Mouse (Mus musculus) G1E (cell line): ENCODE results near the gene Gm17482. TPM values are rescaled to one million over a fixed set of nuclear protein-coding genes. Genes with fewer than 3 reads are reported as not detected.

ENCODE experiments used
- ATAC-seq: 2 replicates; pipeline ENCODE4 v1.8.0; 2016; ENCODE audit warnings: mild to moderate bottlenecking; ENCODE audit not compliant: insufficient number of reproducible peaks, poor library complexity, low FRiP score, severe bottlenecking; ENCODE audit errors: extremely low read depth
- DNase-seq: peaks from one replicate; pipeline ENCODE4 v3.0.0; 2012; ENCODE audit warnings: low spot score
- H3K27me3 ChIP-seq: 2 replicates; pipeline ENCODE4 v1.6.1; 2012; ENCODE audit warnings: mild to moderate bottlenecking, low read length, inconsistent platforms; ENCODE audit not compliant: insufficient read depth
- H3K36me3 ChIP-seq: replicated peaks from 2 replicates; pipeline ENCODE3; 2012; ENCODE audit warnings: mild to moderate bottlenecking, inconsistent platforms
- H3K4me1 ChIP-seq: 2 replicates; pipeline ENCODE4 v1.6.1; 2012; ENCODE audit warnings: low read depth, low read length, inconsistent platforms, mixed read lengths; ENCODE audit not compliant: insufficient read depth
- H3K4me3 ChIP-seq: 2 replicates; pipeline ENCODE4 v1.5.1; 2012; ENCODE audit warnings: low read depth, mild to moderate bottlenecking, inconsistent platforms, low read length, moderate library complexity, mixed read lengths
- H3K9me3 ChIP-seq: replicated peaks from 2 replicates; pipeline ENCODE4 v1.6.1; 2012; ENCODE audit warnings: inconsistent platforms
- CTCF ChIP-seq: IDR thresholded peaks from 2 replicates; pipeline ENCODE4 v1.5.1; 2012; ENCODE audit warnings: low read depth, low read length, inconsistent platforms, mixed read lengths
- GATA1 ChIP-seq: IDR thresholded peaks from 2 replicates; pipeline ENCODE4 v1.6.1; 2012; ENCODE audit warnings: borderline replicate concordance, low read length, inconsistent platforms, mixed read lengths
- GATA2 ChIP-seq: IDR thresholded peaks from 2 replicates; pipeline ENCODE4 v1.6.1; 2012; ENCODE audit warnings: low read depth, low read length, inconsistent platforms, borderline replicate concordance
- POLR2AphosphoS5 ChIP-seq: IDR thresholded peaks from 2 replicates; pipeline ENCODE4 v1.6.1; 2012; ENCODE audit warnings: low read depth, low read length, inconsistent platforms; ENCODE audit not compliant: insufficient replicate concordance
- TAL1 ChIP-seq: conservative IDR thresholded peaks from 2 replicates; pipeline ENCODE4 v1.6.1; 2012; ENCODE audit warnings: low read depth, low read length, inconsistent platforms, mixed read lengths
- polyA plus RNA-seq: library from polyadenylated mRNA; stranded (reverse); fragments of >175 nt; gene quantifications from 2 replicates; pipeline ENCODE4 v1.2.3, GENCODE M21; 2012
- total RNA-seq, 2 experiments: library from RNA; stranded (forward) in 1 of 2; stranded (reverse) in 1 of 2; fragments of 200-1000 nt in 1 of 2; fragments of >200 nt in 1 of 2; fragmentation: Nextera tagmentation in 1 of 2; gene quantifications; 2 replicates each; pipeline ENCODE4 v1.2.3; 2014 to 2017

Gm17482 gene
- total and polyA plus RNA-seq, 3 experiments = not detected

- H3K36me3 ChIP-seq = no peaks in the 10 kb centered on the region
- no peak for ATAC-seq
- no peaks in the 10 kb centered on the region for H3K9me3 ChIP-seq
- DNase-seq = no peak
- H3K4me3 ChIP-seq = no peak overlapping the region
- H3K4me1 ChIP-seq = no peaks in the 10 kb centered on the region
- TF ChIP-seq GATA2 = no peak
- no peak for TF ChIP-seq CTCF
- TF ChIP-seq GATA1 = no peak
- no peak for TF ChIP-seq POLR2AphosphoS5
- no peak for TF ChIP-seq TAL1
- peaks cover 7% of the 10 kb centered on the region for H3K27me3 ChIP-seq
Measured at GRCm38 (mm10) chr6:115241939-115242338, 14.8 kb downstream of the Gm17482 start.

- TF ChIP-seq TAL1 (no peak), POLR2AphosphoS5 (no peak), CTCF (no peak), GATA2 (no peak), GATA1 (no peak)
- Histone ChIP-seq H3K4me1 (no peaks in the 10 kb centered on the region), H3K36me3 (no peaks in the 10 kb centered on the region), H3K9me3 (no peaks in the 10 kb centered on the region), H3K4me3 (no peak overlapping the region), H3K27me3 (peaks cover 16% of the 10 kb centered on the region)
- no peak for ATAC-seq
- DNase-seq = no peak
Measured at GRCm38 (mm10) chr6:115244222-115244621, 17.1 kb downstream of the Gm17482 start.

- Histone ChIP-seq H3K9me3 (no peaks in the 10 kb centered on the region), H3K36me3 (no peaks in the 10 kb centered on the region), H3K4me3 (no peak overlapping the region), H3K4me1 (no peaks in the 10 kb centered on the region), H3K27me3 (peaks cover 16% of the 10 kb centered on the region)
- DNase-seq = no peak
- no peak for ATAC-seq
- TF ChIP-seq GATA1 (no peak), GATA2 (no peak), POLR2AphosphoS5 (no peak), TAL1 (no peak), CTCF (no peak)
Measured at GRCm38 (mm10) chr6:115245500-115246058, 18.4 kb downstream of the Gm17482 start.

DNA sequence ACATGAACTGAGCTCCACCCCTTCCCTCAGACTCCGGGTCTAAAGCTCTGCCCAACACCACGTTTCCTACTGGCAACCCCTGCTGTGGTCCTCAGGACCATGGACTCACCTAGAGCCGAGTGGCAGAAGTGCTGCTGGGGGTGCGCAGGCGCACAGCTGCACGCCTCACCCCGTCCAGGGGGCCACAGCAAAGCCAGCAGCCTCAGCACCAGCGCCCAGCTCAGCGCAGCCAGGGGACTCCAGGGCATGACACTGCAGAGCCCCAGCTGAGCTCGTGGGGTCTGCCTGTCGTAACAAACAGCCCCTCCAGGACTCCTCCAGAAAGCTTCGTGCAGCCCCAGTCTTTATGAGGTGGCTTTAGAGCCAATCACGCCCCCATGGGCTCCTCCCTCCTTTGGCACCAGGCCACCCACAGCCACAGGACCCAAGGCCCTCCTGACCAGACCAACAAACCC, 24.4 kb downstream of the Gm17482 start:
- H3K36me3 ChIP-seq = no peaks in the 10 kb centered on the region
- TF ChIP-seq CTCF (no peak), GATA2 (no peak), POLR2AphosphoS5 (no peak), GATA1 (no peak), TAL1 (no peak)
- no peaks in the 10 kb centered on the region for H3K4me1 ChIP-seq
- no peak overlapping the region for H3K4me3 ChIP-seq
- H3K9me3 ChIP-seq = no peaks in the 10 kb centered on the region
- DNase-seq (no peak), ATAC-seq (no peak)
- H3K27me3 ChIP-seq = peaks cover 16% of the 10 kb centered on the region

DNA sequence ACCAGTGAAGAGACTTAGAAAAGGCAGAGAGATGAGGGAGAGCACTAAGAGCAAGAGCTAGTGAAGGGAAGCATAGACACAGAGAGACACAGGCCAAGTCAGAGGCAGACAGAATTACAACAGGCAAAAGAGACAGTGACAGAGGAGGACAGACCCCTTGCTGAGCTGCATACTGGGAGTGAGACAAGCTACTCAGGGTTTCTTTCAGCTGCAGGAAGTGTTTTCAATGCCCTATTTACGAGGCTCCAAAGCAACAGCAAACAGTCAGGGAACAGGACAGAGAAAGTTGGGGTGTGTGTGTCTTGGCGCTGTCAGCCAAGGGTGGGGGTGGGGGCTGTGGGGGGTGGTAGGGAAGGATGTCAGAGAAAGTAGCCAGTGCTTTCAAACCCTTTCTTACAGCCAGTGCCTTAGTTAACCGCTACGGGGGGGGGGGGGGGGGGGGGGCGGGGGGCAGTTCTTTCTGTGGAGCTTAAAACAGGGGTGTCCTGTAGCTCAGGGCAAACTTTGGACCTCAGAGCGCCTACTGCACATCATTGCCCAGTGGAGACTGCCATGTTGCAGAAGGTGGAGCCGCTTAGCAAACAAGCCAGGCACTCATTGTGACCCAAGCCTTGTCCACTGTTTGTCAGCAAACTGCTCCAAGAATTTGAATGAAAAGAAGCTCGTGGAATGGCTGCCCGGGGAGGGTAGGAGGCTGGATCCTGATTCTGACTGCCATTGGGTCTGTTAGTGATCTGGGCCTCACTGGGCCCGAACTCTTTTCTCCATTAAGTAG, 25.1 kb downstream of the Gm17482 start, which contains the start of gene Timp4:
Timp4 (minus strand) TSS at position 107 of the 775 bp plus-strand sequence.
- Histone ChIP-seq H3K9me3 (no peaks in the 10 kb centered on the region), H3K4me1 (no peaks in the 10 kb centered on the region), H3K27me3 (peaks cover 16% of the 10 kb centered on the region), H3K4me3 (no peak within 1 kb of the TSS), H3K36me3 (no peaks in the 10 kb centered on the region)
- TF ChIP-seq GATA2 (no peak), GATA1 (no peak), TAL1 (no peak)
- ATAC-seq (no peak), DNase-seq (no peak)

DNA sequence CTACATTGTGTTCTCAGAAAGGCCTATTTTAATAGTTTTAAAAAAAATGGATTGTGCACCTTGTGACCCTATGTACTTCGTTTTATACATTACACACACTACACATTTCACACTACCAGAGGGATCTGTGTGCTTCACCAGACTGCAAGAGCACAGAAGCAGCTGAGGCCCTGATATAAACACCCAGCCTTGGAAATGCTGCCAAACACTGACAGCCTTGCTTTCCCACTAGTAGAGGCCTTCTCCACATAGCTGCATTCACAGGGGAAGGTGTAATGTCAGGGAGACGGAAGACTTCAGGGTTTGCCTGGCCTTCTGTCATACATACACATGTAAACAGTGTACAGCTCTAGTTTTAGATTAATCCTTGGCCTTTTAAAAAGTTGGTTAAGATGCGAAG, 28.0 kb downstream of the Gm17482 start:
- Histone ChIP-seq H3K36me3 (no peaks in the 10 kb centered on the region), H3K4me1 (no peaks in the 10 kb centered on the region), H3K9me3 (no peaks in the 10 kb centered on the region), H3K4me3 (no peak overlapping the region), H3K27me3 (peaks cover 7% of the 10 kb centered on the region; the same call in 1 of the 2 replicates)
- DNase-seq (no peak), ATAC-seq (no peak)
- no peak for TF ChIP-seq GATA1
- TF ChIP-seq POLR2AphosphoS5 = no peak
- TF ChIP-seq TAL1 = no peak
- no peak for TF ChIP-seq CTCF
- no peak for TF ChIP-seq GATA2
